Mouse (Mus musculus): ENCODE data around the gene Smarcal1.

DNA sequence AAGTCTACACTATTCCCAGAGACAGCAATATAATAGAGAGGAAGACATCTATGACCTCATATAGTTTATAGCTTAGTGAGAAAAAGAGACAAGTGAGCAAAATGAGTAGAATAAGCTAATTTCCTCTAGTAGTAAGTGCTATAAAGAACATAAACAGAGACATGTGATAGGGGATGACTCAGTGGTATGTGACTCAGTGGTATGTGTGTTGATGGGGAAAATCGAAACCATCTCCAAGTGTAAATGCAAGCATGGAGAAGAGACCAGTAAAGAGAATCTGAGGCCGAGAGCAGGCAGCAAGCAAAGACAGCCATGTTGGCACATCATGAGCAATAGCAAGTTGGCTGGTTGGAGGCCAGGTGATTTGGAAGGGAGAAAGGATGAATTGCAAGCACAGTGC is 32.7 kb upstream of the Smarcal1 start:
- TF ChIP-seq CTCF (IDR thresholded peaks at IDR 0.05; ENCODE audit: low read depth, low read length) (no peak), POLR2A (IDR thresholded peaks at IDR 0.05; ENCODE audit: insufficient read depth, low read length) (no peak), EP300 (IDR thresholded peaks at IDR 0.05; ENCODE audit: insufficient read depth, low read depth, low read length) (no peak)

Measured in ES-Bruce4 (cell line).